25 mouse cellular contexts compared by ENCODE assay signal in the genomic region with DNA sequence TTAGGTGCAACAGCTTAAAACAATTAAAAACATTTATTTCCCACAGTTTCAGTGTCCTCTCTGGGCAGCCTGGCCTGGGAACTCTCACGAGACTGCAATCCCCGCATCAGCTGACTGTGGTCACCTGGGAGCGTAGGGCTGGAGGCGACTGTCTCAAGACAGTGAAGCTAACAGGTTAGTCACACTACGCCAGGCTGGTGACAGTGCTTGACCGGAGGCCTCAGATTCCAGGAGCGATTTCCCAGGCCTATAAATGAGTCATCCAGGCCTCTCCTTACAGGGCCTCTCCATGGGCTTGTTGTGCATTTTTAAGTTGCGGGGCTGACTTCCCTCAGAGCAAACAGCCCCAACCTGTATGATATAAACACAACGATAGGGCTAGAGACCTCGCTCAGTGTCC.
"Had no signal": no experiment of that assay in that cellular context is flagged by ENCODE, and none has a peak within 500 bp of the region (broad histone marks: within the 10 kb centered on the region; RNA-seq: fewer than 3 reads in every experiment).

No protein-coding gene starts in this region.

- ATAC-seq: hindbrain, embryonic 16.5 days; inflammation-experienced regulatory T-cells, adult 6 months; liver, embryonic 12.5 days had no signal

- DNase-seq: gastrocnemius, postnatal 10 days; gastrocnemius, postnatal 36 days; heart, adult 11 months; heart, adult 2 months; heart, postnatal 14 days; heart, postnatal 36 days; kidney, adult 18-20 months; kidney, adult 8-10 months; kidney, postnatal 10 days; kidney, postnatal 25 days; kidney, postnatal 4 days; layer of hippocampus, postnatal 36 days; left cerebral cortex, postnatal 4 days had no signal

- H3K27ac ChIP-seq: heart, adult 2 months; heart, embryonic 13.5 days; heart, embryonic 15.5 days; hindbrain, embryonic 12.5 days; hindbrain, embryonic 14.5 days; layer of hippocampus, adult 2 months; limb, embryonic 13.5 days; limb, embryonic 15.5 days; liver, embryonic 12.5 days; liver, embryonic 14.5 days had no signal

- H3K9me3 ChIP-seq: heart, embryonic 13.5 days; heart, embryonic 15.5 days; hindbrain, embryonic 12.5 days; limb, embryonic 13.5 days; limb, embryonic 15.5 days; liver, embryonic 12.5 days had no signal

- H3K36me3 ChIP-seq: heart, embryonic 13.5 days; heart, embryonic 15.5 days; hindbrain, embryonic 12.5 days; limb, embryonic 13.5 days; limb, embryonic 15.5 days; liver, embryonic 12.5 days had no signal

- H3K4me2 ChIP-seq: heart, embryonic 11.5 days; heart, embryonic 13.5 days; heart, embryonic 15.5 days; hindbrain, embryonic 12.5 days; hindbrain, embryonic 14.5 days; limb, embryonic 13.5 days; limb, embryonic 15.5 days; liver, embryonic 12.5 days had no signal

- H3K4me3 ChIP-seq: heart, adult 2 months; heart, embryonic 13.5 days; heart, embryonic 15.5 days; hindbrain, embryonic 12.5 days; layer of hippocampus, adult 2 months; limb, embryonic 13.5 days; limb, embryonic 15.5 days; liver, embryonic 12.5 days had no signal

- H3K9ac ChIP-seq: heart, embryonic 13.5 days; heart, embryonic 15.5 days; hindbrain, embryonic 12.5 days; hindbrain, embryonic 14.5 days; limb, embryonic 13.5 days; limb, embryonic 15.5 days; liver, embryonic 12.5 days; liver, embryonic 14.5 days had no signal

- H3K4me1 ChIP-seq: hindbrain, embryonic 12.5 days; limb, embryonic 15.5 days; liver, embryonic 12.5 days had no signal

- H3K27me3 ChIP-seq: heart, embryonic 13.5 days; heart, embryonic 15.5 days; hindbrain, embryonic 12.5 days; limb, embryonic 13.5 days; limb, embryonic 15.5 days; liver, embryonic 12.5 days had no signal
